Mouse (Mus musculus) retina, embryonic 14.5 days (tissue): ENCODE results near the gene Pcnp.
"Not testable (repeated sequence)": the region's sequence is repeated elsewhere in the genome, so short reads cannot be mapped to it uniquely, and the experiment has no call there.

Experiments used
- DNase-seq: peaks from one replicate; pipeline ENCODE4 v3.0.0-alpha.2; 2015; ENCODE audit warnings: low spot score

Pcnp gene

DNA sequence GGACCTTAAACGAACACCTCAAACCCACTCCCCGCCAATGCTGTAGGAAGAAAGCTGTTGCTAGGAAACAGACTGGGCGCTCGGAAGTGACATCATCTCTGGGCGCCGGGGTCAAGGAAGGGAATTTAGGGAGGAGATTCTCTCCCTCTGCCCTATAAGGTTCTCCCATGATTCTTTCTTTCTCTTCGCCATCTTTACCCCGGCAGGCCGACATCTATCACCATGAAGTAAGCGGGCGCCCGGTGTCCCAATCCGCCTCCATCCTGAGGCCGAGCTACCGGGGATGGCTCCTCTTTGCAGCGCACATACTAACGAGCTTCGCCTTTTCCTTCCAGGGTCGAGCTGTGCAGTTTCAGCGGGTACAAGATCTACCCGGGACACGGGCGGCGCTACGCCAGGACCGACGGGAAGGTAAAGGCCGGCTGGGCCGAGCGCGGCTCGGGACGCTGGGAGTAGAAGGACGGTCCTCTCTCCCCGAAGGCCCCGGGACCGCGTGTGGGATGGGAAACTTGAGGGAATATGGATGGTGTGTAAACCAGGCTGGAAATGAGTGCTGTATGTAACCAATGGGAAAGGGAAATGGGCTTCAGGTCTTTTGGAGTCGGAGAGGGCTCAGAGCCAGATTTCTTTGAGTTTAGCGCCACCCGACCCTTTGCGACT, 63.2 kb downstream of the Pcnp start, which contains the start of gene Rpl24:
TSS of gene Rpl24 (plus strand) at position 64 of the 660 bp plus-strand sequence.
- peak; percentile 95 for DNase-seq

- peak; percentile 59 for DNase-seq
These were observed 65.2 kb downstream of the Pcnp start for GRCm38 (mm10) chr16:55964126-55964949.

- not testable (repeated sequence) for DNase-seq
These were observed 66.5 kb downstream of the Pcnp start for GRCm38 (mm10) chr16:55963068-55963467.
